Mouse (Mus musculus) intestine, embryonic 16.5 days (tissue): ENCODE results near the gene Cdh13. TPM values are rescaled to one million over a fixed set of nuclear protein-coding genes. Genes with fewer than 3 reads are reported as not detected.
"Not testable (repeated sequence)": the region's sequence is repeated elsewhere in the genome, so short reads cannot be mapped to it uniquely, and the experiment has no call there.

Experiments used
- ATAC-seq: fragments of 200-750 bp; cut with Nextera tagmentation; 2 replicates; pipeline ENCODE4 v1.8.0; 2017; ENCODE audit warnings: moderate TSS enrichment, moderate library complexity
- H3K27ac ChIP-seq: fragments of 300-500 bp; sonication (generic); 2 replicates; pipeline ENCODE4 v1.5.1; 2014; ENCODE audit warnings: mild to moderate bottlenecking, low read length
- H3K27me3 ChIP-seq: fragments of 300-500 bp; sonication (generic); replicated peaks from 2 replicates; pipeline ENCODE4 v1.6.1; 2014; ENCODE audit warnings: low read length, control low read depth, mixed read lengths; ENCODE audit not compliant: control insufficient read depth, insufficient read depth
- H3K36me3 ChIP-seq: fragments of 300-500 bp; sonication (generic); 2 replicates; pipeline ENCODE4 v1.6.1; 2014; ENCODE audit warnings: low read length, control low read depth; ENCODE audit not compliant: control insufficient read depth, insufficient read depth
- H3K4me1 ChIP-seq: fragments of 300-500 bp; sonication (generic); 2 replicates; pipeline ENCODE4 v1.6.1; 2014; ENCODE audit warnings: low read length, control low read depth, mixed read lengths; ENCODE audit not compliant: control insufficient read depth, insufficient read depth
- H3K4me2 ChIP-seq: fragments of 300-500 bp; sonication (generic); 2 replicates; pipeline ENCODE4 v1.6.1; 2014; ENCODE audit warnings: low read depth, low read length, control low read depth
- H3K4me3 ChIP-seq: fragments of 300-500 bp; sonication (generic); 2 replicates; pipeline ENCODE4 v1.5.1; 2014; ENCODE audit warnings: mild to moderate bottlenecking, low read length
- H3K9ac ChIP-seq: fragments of 300-500 bp; sonication (generic); 2 replicates; pipeline ENCODE4 v1.6.1; 2014; ENCODE audit warnings: low read depth, low read length
- H3K9me3 ChIP-seq: fragments of 300-500 bp; sonication (generic); 2 replicates; pipeline ENCODE4 v1.6.1; 2016; ENCODE audit warnings: low read length, control low read depth; ENCODE audit not compliant: control insufficient read depth
- WGBS: fragments of 180-500 bp; shearing (Covaris S2); extraction: QIAGEN DNeasy Blood & Tissue Kit; methylation state at CpG from one replicate; pipeline ENCODE4 v1.1.7; 2014; 5-methylcytosine and 5-hydroxymethylcytosine counted together
- polyA plus RNA-seq: library from polyadenylated mRNA; unstranded; fragments of >200 nt; fragmentation: Nextera tagmentation; extraction: Ambion mirVana; gene quantifications from 2 replicates; pipeline ENCODE4 v1.2.1, GENCODE M21; 2015

Cdh13 gene
- polyA plus RNA-seq, 1 experiment from 2014 or later: 6.5 TPM

DNA sequence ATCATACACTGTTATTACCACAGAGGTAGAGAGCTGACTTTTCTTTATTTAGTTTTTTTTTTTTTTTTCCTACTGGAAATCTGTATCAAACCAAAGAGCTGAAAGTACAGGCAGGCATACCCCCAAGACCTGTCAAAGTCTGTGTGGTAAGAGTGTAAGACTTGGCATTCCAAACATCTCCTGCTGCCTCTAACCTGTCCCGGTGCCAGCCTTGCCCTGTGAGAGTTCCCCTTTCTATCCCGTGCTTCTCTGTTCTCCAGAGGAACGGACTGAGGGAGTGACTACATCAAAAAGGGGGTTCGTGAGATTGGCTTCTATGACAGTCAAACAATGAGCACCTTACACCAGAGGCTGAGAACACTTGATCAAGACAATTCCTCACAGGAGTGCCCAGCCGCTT is 458.2 kb downstream of the Cdh13 start:
- Histone ChIP-seq H3K27ac (no peak overlapping the region), H3K36me3 (no peaks in the 10 kb centered on the region), H3K4me1 (no peaks in the 10 kb centered on the region), H3K9me3 (no peaks in the 10 kb centered on the region), H3K4me2 (no peak overlapping the region), H3K9ac (no peak overlapping the region), H3K27me3 (no peaks in the 10 kb centered on the region), H3K4me3 (no peak overlapping the region)
- ATAC-seq: no peak
- 86% methylated on average over 5 of the region's 5 CpGs for WGBS

DNA sequence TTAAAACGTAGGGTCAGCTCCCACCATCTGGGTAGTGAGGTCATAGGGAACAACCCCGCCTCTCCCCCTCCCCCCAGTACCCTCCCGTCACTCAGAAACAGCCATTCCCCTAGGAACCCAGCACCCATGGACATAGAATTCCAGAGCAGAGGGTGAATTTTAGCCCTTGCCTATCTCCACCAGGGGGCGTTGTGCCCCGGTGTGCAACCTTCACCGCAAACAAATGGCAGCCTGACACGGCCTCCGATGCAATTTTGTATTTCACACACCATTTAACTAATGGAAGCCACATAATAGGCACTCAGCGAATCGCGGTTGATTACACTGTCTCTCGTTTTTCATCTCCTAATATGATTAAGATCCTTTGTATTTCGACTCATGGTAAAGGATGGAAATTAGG is 461.5 kb downstream of the Cdh13 start:
- Histone ChIP-seq H3K9me3 (no peaks in the 10 kb centered on the region), H3K27me3 (no peaks in the 10 kb centered on the region)

DNA sequence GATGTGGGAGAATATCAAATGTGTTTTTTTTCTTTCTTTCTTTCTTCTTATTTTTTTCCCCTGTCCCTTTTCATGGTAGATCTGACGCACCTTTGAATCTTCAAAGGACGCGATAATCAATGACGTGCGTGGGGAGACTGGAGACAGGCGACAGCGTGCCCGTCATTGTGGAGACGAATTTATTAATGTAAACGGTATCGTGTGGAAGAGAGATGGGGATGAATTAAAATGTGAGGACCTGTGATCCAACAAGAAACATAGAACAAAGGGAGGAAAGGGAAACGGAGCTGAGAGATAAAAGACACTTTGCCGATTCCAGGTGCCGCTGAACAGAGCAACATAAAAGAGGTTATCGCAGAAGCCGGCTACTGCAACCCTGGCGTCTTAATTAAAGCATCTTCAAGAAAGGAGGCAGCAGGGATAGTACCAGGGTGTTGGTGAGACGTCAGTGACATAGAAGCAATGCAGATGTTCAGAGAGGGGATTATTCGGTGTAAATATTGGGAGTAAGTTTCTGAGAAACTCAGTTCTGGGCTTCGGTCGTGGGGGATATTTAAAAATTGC is 464.6 kb downstream of the Cdh13 start:
- Histone ChIP-seq H3K36me3 (no peaks in the 10 kb centered on the region), H3K9ac (no peak overlapping the region), H3K27ac (no peak overlapping the region), H3K9me3 (no peaks in the 10 kb centered on the region), H3K4me1 (no peaks in the 10 kb centered on the region), H3K4me3 (no peak overlapping the region), H3K27me3 (no peaks in the 10 kb centered on the region), H3K4me2 (no peak overlapping the region)
- ATAC-seq: no peak
- 87% methylated on average over 21 of the region's 21 CpGs for WGBS

More for the DNA sequence above, 461.5 kb downstream of the Cdh13 start:
- no peak for ATAC-seq
- H3K36me3 ChIP-seq: no peaks in the 10 kb centered on the region
- H3K4me2 ChIP-seq: no peak overlapping the region
- 84% methylated on average over 13 of the region's 13 CpGs for WGBS
- H3K4me1 ChIP-seq: no peaks in the 10 kb centered on the region
- no peak overlapping the region for H3K4me3 ChIP-seq
- H3K27ac ChIP-seq: no peak overlapping the region
- no peak overlapping the region for H3K9ac ChIP-seq

DNA sequence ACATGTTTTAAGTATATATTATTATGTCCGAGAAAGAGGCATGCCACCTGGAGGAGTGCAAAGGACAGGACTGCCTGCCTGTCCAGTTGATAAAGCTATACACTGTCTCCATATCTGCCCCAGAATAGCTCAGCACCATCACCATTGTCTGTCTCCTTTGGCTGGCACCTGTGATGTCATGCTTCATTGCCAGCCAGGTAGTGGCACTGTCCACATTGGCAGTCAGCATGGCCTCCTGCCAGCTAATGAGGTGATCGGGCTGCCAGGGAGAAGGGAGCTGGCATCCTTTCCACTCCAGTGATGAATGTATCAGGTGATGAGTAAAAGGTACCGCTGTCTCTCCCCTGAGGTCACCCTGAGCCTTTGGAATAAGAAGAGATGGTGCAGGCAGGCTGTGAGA is 465.7 kb downstream of the Cdh13 start:
- 92% methylated on average over 3 of the region's 3 CpGs for WGBS
- Histone ChIP-seq H3K9ac (no peak overlapping the region), H3K4me2 (no peak overlapping the region), H3K27ac (no peak overlapping the region), H3K9me3 (no peaks in the 10 kb centered on the region), H3K4me3 (no peak overlapping the region), H3K36me3 (no peaks in the 10 kb centered on the region), H3K4me1 (no peaks in the 10 kb centered on the region), H3K27me3 (no peaks in the 10 kb centered on the region)
- no peak for ATAC-seq

DNA sequence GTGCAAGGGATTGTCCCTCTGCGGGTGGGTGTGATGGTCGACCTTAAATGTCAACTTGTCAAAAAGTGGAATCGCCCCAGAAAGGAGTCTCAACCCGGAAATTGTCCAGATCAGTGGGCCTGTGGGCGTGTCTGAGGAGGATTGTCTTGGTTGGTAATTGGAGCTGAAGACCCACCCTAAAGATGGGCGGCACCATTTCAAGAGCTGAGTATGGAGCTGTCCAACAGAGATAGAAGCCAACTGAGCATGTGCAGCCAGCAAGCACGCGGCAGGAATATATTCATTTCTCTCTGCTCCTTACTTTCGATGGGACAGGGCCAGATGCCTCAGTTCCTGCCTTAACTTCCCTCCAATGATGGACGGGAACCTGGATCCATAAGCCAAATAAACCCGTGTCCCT is 466.3 kb downstream of the Cdh13 start:
- H3K4me2 ChIP-seq: no peak overlapping the region
- H3K9me3 ChIP-seq: no peaks in the 10 kb centered on the region
- H3K9ac ChIP-seq: no peak overlapping the region
- no peaks in the 10 kb centered on the region for H3K27me3 ChIP-seq
- H3K27ac ChIP-seq: no peak overlapping the region
- ATAC-seq: no peak
- no peak overlapping the region for H3K4me3 ChIP-seq
- WGBS: 87% methylated on average over 11 of the region's 11 CpGs
- no peaks in the 10 kb centered on the region for H3K4me1 ChIP-seq
- H3K36me3 ChIP-seq: no peaks in the 10 kb centered on the region

DNA sequence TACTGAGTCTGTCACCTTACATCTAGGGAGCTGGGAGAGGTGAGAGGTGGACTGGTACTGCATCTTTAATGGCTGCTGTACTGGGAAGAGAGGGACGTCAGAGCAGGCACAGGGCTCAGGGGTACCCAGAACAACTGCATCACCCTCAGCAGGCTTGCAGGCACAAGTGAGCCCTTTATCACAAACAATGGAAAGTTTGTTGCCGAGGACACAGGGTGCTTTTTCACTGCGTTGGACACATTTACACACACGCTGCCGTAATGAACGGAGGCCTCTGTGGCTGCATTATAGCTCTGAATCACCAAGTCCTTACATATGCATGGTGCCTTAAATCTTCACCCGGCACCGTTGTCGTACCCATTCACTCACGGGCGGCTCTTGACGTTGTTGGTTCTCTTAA is 470.2 kb downstream of the Cdh13 start:
- no peaks in the 10 kb centered on the region for H3K9me3 ChIP-seq
- H3K27me3 ChIP-seq: no peaks in the 10 kb centered on the region
- no peak overlapping the region for H3K9ac ChIP-seq
- H3K36me3 ChIP-seq: no peaks in the 10 kb centered on the region
- no peak overlapping the region for H3K4me3 ChIP-seq
- no peak overlapping the region for H3K4me2 ChIP-seq
- no peak for ATAC-seq
- 81% methylated on average over 12 of the region's 12 CpGs for WGBS
- H3K27ac ChIP-seq: no peak overlapping the region
- H3K4me1 ChIP-seq: no peaks in the 10 kb centered on the region

DNA sequence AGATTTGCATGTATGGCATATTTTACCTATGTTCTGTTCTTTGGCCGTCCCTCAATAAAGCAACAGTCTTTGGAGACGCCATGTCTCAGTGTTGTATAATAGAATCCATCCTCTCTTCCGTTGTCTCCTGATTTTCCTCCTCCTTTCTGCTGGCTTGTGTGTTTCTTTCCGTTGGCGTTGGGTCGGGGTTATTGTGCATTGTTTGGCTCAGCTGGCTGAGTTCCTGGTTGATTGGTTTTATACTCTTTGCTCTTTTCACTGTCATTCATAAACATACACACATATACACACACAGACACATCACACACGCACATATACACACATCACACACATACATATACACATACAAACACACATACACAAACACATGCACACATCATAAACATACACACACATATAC is 470.6 kb downstream of the Cdh13 start:
- ATAC-seq: no peak
- 75% methylated on average over 7 of the region's 7 CpGs for WGBS
- Histone ChIP-seq H3K9me3 (no peaks in the 10 kb centered on the region), H3K27me3 (no peaks in the 10 kb centered on the region), H3K4me3 (no peak overlapping the region), H3K27ac (no peak overlapping the region), H3K4me2 (no peak overlapping the region), H3K9ac (no peak overlapping the region), H3K4me1 (no peaks in the 10 kb centered on the region), H3K36me3 (no peaks in the 10 kb centered on the region)

DNA sequence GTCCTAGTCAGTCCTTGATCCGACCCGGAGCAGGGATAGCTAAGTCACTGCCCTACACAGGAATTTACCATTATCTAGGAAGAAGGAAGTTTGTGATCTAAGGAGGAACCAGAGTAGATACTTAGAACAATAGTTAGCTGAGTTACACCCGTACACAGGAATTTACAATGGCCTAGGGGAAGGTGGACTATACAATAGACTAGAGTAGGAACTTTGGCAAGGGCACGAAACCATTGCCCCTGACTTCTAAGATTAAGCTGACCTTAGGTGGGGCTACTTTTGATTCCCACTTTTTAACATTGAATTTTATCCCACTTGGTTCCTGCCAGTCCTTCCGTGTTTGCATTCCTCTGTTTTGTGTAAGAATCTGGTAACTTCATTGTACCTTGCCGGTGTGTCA is 494.0 kb downstream of the Cdh13 start:
- not testable (repeated sequence) for H3K36me3 ChIP-seq, H3K4me1 ChIP-seq, H3K9ac ChIP-seq, H3K4me2 ChIP-seq, H3K9me3 ChIP-seq, H3K27ac ChIP-seq, H3K4me3 ChIP-seq, H3K27me3 ChIP-seq, ATAC-seq
- 91% methylated on average over 6 of the region's 6 CpGs for WGBS

DNA sequence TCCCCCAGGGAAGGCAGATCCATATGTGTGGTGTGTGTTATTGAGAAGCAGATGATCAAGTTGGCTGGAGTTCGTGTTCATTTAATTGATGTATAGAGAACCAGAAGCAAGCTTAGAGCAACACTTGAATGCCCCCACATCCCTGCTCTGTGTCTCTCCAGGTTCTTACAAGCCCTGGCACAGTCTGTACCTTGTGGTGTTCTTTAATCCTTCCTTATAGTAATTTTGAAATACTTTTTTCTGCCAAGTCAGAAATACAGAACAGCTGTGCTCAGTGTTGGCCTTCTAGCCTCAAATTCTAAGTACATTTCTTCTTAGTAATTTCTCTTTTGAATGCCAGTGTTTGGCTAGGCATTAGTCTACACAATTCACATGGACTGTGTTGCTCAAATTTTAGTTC is 494.8 kb downstream of the Cdh13 start:
- Histone ChIP-seq H3K27me3 (no peaks in the 10 kb centered on the region), H3K9ac (no peak overlapping the region), H3K9me3 (no peaks in the 10 kb centered on the region), H3K4me3 (no peak overlapping the region), H3K4me2 (no peak overlapping the region), H3K4me1 (no peaks in the 10 kb centered on the region), H3K36me3 (no peaks in the 10 kb centered on the region), H3K27ac (no peak overlapping the region)
- WGBS: 80% methylated on average over 1 of the region's 1 CpGs
- no peak for ATAC-seq

DNA sequence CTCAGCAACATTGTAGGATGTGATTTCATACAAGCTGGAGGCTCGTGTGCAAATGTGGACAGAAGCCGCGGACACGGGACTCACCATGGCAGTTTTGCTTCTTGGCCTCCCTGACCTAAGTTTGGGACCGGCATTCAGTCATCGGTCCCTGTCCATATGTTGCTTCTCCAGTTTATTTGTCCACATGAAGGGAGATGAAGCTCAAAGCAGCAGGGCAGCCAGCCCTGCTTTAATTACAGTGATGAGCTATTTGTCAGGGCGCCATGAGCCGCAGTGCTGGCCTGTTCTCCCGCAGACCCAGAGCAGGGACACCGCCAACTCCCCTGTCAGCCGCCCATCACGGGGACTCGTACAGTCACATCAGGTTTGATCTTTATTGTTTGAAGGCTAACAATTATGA is 502.1 kb downstream of the Cdh13 start:
- no peak for ATAC-seq
- H3K4me2 ChIP-seq: no peak overlapping the region
- H3K4me3 ChIP-seq: no peak overlapping the region
- H3K4me1 ChIP-seq: no peaks in the 10 kb centered on the region
- no peak overlapping the region for H3K9ac ChIP-seq
- H3K36me3 ChIP-seq: no peaks in the 10 kb centered on the region
- no peaks in the 10 kb centered on the region for H3K9me3 ChIP-seq
- 87% methylated on average over 13 of the region's 13 CpGs for WGBS
- no peak overlapping the region for H3K27ac ChIP-seq
- no peaks in the 10 kb centered on the region for H3K27me3 ChIP-seq
